Mouse (Mus musculus) midbrain, embryonic 10.5 days (tissue): ENCODE results near the gene Ankrd54. TPM values are rescaled to one million over a fixed set of nuclear protein-coding genes. Genes with fewer than 3 reads are reported as not detected.

Experiments used
- DNase-seq: peaks from one replicate; pipeline ENCODE4 v3.0.0-alpha.2; 2017; ENCODE audit warnings: low spot score
- H3K27ac ChIP-seq: fragments of 300-500 bp; sonication (generic); replicated peaks from 2 replicates; pipeline ENCODE4 v1.5.1; 2016; ENCODE audit warnings: mild to moderate bottlenecking
- H3K27me3 ChIP-seq: fragments of 300-500 bp; sonication (generic); 2 replicates; pipeline ENCODE4 v1.6.1; 2016; ENCODE audit warnings: low read depth, mild to moderate bottlenecking; ENCODE audit not compliant: poor library complexity, severe bottlenecking
- H3K36me3 ChIP-seq: fragments of 300-500 bp; sonication (generic); 2 replicates; pipeline ENCODE4 v1.6.1; 2016; ENCODE audit warnings: mild to moderate bottlenecking, moderate library complexity
- H3K4me1 ChIP-seq: fragments of 300-500 bp; sonication (generic); 2 replicates; pipeline ENCODE4 v1.6.1; 2016
- H3K4me3 ChIP-seq: fragments of 300-500 bp; sonication (generic); 2 replicates; pipeline ENCODE4 v1.5.1; 2016; ENCODE audit warnings: mild to moderate bottlenecking, moderate library complexity
- H3K9me3 ChIP-seq: fragments of 300-500 bp; sonication (generic); replicated peaks from 2 replicates; pipeline ENCODE4 v1.6.1; 2016; ENCODE audit warnings: mild to moderate bottlenecking
- WGBS: fragments of 180-500 bp; shearing (Covaris S2); methylation state at CpG from one replicate; pipeline ENCODE4 v1.1.7; 2016; 5-methylcytosine and 5-hydroxymethylcytosine counted together
- polyA plus RNA-seq: library from polyadenylated mRNA; unstranded; fragments of >200 nt; fragmentation: Nextera tagmentation; extraction: Ambion mirVana; gene quantifications from 2 replicates; pipeline ENCODE4 v1.2.1, GENCODE M21; 2016

The Ankrd54 gene
- polyA plus RNA-seq, 1 experiment from 2014 or later: 65.1 TPM

DNA sequence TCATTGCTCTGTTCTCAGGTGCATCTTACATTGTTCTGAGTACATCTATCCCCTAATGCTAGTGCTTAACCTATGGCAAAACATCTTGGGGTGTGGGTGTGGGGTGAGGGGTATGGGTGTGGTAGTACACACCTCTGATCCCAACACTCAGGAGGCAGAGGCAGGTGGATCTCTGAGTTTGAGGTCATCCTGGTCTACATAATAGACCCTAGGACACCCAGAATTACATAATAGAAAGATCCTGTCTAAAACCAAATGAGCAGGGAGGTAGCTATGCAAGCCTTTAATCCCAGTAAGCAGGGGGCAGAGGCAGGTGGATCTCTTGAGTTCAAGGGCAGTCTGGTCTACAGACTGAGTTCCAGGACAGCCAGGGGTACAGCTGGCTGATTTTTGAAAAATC, 11.1 kb upstream of the Ankrd54 start:
- H3K4me1 ChIP-seq: peaks cover 31% of the 10 kb centered on the region
- peaks cover 25% of the 10 kb centered on the region for H3K36me3 ChIP-seq
- H3K27me3 ChIP-seq: no peaks in the 10 kb centered on the region
- no peaks in the 10 kb centered on the region for H3K9me3 ChIP-seq
- no peak overlapping the region for H3K4me3 ChIP-seq
- no peak overlapping the region for H3K27ac ChIP-seq
- no peak for DNase-seq

DNA sequence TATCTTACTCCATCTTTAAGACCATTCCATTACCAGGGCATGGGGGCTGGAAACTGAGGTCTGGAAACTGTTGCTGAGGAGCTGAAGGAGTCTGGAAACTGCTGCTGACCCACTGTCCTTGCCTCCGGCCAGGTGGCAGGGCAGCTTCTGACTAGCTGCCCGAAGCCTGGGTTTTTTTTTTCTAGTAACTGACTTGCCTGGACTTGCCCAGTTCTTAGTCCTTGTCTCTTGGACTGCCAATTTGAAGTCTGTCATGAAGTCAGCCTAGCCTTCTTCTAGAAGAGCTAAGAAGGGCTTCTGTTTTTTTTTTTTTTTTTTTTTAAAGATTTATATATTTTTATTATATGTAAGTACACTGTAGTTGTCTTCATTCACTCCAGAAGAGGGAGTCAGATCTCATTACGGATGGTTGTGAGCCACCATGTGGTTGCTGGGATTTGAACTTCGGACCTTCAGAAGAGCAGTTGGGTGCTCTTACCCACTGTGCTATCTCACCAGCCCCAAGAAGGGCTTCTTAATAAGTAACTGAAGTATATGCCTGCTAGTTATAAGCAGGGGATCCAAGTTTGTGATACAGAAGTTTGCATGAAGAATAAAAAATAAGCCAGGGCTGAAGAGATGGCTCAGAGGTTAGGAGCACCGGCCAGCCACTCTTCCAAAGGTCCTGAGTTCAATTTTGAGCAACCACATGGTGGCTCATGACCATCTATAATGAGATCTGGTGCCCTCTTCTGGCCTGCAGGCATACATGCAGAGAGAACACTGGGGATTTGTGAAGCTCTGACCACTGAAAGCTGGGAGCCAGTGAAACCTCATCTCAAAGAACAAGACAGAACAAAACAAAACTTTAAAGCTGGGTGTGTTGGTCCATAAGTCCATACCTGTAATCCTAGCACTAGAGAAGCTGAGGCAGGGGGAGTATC, 8.7 kb upstream of the Ankrd54 start:
- DNase-seq: peak; percentile 36
- peaks cover 27% of the 10 kb centered on the region for H3K4me1 ChIP-seq
- no peaks in the 10 kb centered on the region for H3K27me3 ChIP-seq
- no peak overlapping the region for H3K27ac ChIP-seq
- H3K4me3 ChIP-seq: no peak overlapping the region
- no peaks in the 10 kb centered on the region for H3K9me3 ChIP-seq
- peaks cover 1% of the 10 kb centered on the region for H3K36me3 ChIP-seq
- WGBS: 67% methylated on average over 5 of the region's 5 CpGs

DNA sequence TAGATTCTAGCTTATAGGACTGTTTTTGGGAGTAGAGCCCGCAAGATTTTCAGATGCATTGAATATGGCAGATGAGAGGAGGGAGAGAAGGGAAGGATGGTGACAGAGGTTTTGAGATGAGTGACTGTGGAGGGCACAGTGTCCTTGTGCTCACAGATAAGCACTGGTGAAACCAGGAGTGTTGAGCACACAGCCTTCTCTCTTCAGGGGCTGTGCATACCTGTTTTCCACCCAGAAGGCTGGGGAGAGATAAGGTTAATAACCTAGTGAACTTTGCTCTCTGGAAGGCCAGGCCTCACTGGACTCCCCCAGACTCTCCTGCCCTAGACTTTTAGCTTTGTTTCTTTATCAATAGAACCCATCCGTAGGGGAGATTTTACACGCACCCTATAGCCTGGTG, 5.7 kb upstream of the Ankrd54 start:
- 83% methylated on average over 3 of the region's 3 CpGs for WGBS
- H3K27me3 ChIP-seq: no peaks in the 10 kb centered on the region
- H3K9me3 ChIP-seq: no peaks in the 10 kb centered on the region
- H3K27ac ChIP-seq: no peak overlapping the region
- peaks cover 8% of the 10 kb centered on the region for H3K4me1 ChIP-seq
- no peaks in the 10 kb centered on the region for H3K36me3 ChIP-seq
- no peak for DNase-seq
- H3K4me3 ChIP-seq: no peak overlapping the region

DNA sequence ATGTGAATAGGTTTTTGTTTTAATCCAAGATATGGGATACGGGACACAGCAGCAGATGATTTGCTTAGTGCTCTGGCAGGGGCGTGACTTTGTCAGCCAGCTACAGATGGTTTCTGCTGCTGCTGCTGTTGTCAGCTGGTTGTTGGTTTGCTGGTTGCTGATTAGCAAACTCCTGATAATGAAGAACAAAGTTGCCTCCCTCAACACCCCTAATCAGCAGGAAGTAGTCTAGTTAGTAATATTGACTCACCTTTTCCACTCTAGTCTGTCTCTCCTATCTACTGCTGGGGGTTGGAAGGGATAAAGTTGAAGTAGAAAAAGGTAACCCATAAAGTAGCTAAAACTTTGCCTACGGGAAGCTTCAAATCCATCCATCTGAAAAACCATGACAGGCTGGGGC, 4.9 kb upstream of the Ankrd54 start:
- Histone ChIP-seq H3K4me3 (no peak overlapping the region), H3K27ac (no peak overlapping the region)
- WGBS: 84% methylated on average over 3 of the region's 3 CpGs

DNA sequence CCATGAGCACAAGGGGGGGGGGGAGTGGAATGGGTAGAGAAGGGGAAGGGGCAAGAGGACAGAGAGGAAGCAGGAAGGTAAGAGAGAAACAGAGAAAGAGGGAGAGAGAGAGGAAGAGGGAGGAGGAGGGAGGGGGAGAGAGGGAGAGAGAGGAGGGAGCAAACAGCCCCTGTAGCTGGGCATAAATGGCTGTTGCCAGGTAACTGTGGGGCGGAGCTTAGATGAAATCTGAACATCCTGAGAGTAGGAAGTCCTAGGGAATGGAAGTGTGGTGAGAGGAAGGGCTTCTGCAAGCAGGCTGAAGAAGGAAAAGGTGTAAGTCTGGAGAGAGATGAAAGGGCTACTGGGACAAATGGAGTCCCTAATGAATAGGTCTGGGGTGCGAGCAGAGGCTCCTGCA, 3.6 kb upstream of the Ankrd54 start:
- no peak overlapping the region for H3K4me3 ChIP-seq
- WGBS: 71% methylated on average over 2 of the region's 2 CpGs
- H3K36me3 ChIP-seq: no peaks in the 10 kb centered on the region
- H3K27ac ChIP-seq: no peak overlapping the region; the same call in 1 of the 2 replicates
- H3K4me1 ChIP-seq: peaks cover 24% of the 10 kb centered on the region
- H3K27me3 ChIP-seq: no peaks in the 10 kb centered on the region
- H3K9me3 ChIP-seq: no peaks in the 10 kb centered on the region
- DNase-seq: no peak

More for the DNA sequence above, 4.9 kb upstream of the Ankrd54 start:
- Histone ChIP-seq H3K36me3 (no peaks in the 10 kb centered on the region), H3K4me1 (peaks cover 11% of the 10 kb centered on the region), H3K27me3 (no peaks in the 10 kb centered on the region), H3K9me3 (no peaks in the 10 kb centered on the region)
- no peak for DNase-seq

DNA sequence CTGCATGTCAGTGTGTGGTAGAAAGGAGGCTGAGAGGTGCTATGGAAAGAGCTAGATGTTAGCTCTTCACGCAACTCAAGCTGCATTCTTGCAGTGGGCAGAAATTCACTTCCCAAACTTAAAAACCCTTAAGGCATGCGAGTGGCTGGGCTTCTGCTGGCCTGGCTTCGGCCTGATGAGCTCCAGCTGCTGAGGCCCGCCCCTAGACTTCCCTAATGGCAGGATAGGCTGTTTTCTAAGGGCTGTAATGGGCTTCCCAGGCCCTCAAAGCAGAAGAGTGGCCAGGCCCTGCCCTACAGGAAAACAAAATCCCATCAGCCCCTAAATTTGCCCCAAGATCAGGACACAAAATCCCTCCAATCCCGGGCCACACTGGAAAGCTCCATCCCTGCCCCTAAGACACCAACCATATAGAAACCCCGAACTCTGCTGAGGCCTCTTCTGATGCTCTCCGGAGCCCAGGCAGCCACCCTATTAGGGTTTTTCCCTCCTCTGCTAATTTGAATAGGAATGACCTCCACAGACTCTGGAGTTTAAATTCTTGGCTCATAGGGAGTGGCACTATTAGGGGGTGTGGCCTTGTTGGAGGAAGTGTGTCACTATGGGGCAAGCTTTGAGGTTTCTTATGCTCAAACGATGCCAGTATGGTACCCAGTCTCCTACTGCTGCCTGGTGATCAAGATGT, 2.5 kb upstream of the Ankrd54 start:
- H3K27ac ChIP-seq: no peak overlapping the region
- peaks cover 8% of the 10 kb centered on the region for H3K36me3 ChIP-seq
- no peaks in the 10 kb centered on the region for H3K27me3 ChIP-seq
- 69% methylated on average over 8 of the region's 8 CpGs for WGBS
- H3K9me3 ChIP-seq: no peaks in the 10 kb centered on the region
- no peak overlapping the region for H3K4me3 ChIP-seq
- peaks cover 30% of the 10 kb centered on the region for H3K4me1 ChIP-seq
- DNase-seq: no peak

DNA sequence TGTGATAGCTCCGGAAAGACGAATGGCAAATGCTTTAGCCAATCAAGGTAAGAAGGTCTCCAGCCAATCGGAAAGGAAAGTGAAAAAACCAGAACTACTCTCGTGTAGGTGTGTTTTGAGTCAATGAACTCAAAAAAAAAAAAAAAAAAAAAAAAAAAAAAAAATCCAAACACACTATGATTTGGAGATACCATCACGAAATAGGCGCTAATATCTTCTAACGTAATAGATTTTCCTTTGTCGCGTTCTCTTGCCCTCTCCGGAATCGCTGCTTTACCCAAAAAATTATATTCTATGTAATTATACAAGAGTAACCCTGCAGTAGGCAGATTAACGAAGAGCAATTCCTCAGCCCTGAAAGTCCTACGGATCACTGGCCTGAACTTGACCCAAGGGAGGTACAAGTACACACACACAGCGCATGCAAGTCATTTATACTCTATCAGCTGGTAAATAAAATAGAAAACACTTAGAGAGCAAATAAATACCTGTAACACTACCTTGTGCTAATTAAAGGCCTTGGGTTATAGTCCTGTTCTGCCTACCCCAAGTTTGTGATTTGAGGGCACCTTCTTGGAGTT, 557 bp upstream of the Ankrd54 start:
- Histone ChIP-seq H3K27ac (peak overlapping the region; percentile 80), H3K4me1 (peaks cover 30% of the 10 kb centered on the region), H3K4me3 (peak overlapping the region; percentile 98), H3K9me3 (no peaks in the 10 kb centered on the region), H3K27me3 (no peaks in the 10 kb centered on the region), H3K36me3 (peaks cover 28% of the 10 kb centered on the region)
- WGBS: 10% methylated on average over 14 of the region's 14 CpGs
- DNase-seq: no peak

DNA sequence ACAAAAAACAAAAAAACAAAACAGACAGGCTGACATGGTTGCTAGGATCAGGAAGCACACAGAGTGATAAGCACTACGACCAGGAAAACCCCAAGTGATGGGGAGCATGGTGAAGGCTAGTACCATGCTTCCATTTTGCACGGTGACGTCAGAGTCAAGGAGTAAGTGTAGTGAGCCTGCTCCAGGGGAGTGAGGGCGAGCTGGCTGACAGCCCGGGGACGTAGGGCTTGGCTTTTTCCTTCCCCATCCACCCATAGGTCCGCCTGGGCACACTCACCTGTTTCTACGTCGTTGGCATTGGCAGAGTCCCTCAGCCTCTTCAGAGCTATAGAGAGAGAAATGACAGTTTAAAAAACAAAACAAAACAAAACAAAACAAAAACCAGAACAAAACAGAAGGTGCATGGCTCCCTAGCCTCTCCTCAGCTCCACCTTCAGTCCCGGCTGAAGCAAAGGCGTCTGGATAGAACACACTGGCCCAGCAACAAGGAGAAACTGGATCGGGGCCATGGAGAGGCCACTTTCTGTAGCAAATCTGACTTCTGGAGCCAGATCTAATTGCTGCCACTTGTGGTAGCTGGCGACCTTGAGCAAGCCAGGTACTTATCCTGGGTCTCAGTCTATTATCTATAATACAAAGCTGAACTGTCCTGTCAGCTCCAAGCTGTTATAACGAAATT, 1.7 kb downstream of the Ankrd54 start:
- no peak overlapping the region for H3K27ac ChIP-seq
- WGBS: 85% methylated on average over 14 of the region's 14 CpGs
- H3K9me3 ChIP-seq: no peaks in the 10 kb centered on the region
- H3K4me1 ChIP-seq: peaks cover 25% of the 10 kb centered on the region
- H3K27me3 ChIP-seq: no peaks in the 10 kb centered on the region
- H3K36me3 ChIP-seq: peaks cover 50% of the 10 kb centered on the region
- DNase-seq: no peak
- 0 out of 2 replicates have a peak overlapping the region, but pooled peaks have one; percentile 22 for H3K4me3 ChIP-seq

DNA sequence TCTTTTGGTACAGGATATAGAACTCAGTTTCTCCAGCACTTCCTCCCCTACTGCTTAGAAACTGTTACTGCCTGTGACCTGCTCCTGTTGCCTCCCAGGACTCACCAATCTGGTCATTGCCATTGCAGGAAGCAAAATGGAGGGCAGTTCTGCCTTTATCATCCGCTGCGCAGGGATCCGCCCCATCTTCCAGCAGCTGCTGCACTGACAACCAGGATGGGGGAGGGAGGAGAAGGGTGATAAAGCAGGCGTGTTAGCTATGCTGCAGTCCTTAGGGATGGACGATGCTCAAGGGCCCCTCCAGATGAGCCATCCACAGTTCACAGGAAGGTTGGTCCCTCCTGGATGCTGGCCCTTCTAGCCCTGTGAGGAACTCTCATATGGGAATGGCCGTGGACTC, 4.8 kb downstream of the Ankrd54 start:
- WGBS: 94% methylated on average over 6 of the region's 6 CpGs
- H3K9me3 ChIP-seq: no peaks in the 10 kb centered on the region
- H3K36me3 ChIP-seq: peaks cover 82% of the 10 kb centered on the region

DNA sequence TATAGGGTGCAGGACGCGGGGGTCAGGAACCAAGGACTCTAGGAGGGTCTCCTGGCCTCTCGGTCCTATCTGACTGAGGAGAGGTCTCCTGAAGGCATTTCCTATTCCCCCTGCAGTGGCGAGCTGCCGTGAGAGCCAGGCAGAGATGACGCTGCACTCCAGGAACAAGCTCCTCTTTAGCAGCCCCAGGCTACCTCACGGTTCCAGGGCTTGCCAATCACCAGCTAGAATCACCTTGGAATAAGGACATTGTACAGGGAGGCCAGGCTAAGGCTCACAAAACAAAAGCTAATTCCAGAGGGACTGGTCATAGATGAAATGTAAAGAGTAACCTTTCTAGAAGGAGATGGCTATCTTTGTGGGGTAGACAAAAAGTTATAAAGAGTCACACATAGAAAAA, 6.1 kb downstream of the Ankrd54 start:
- WGBS: 88% methylated on average over 7 of the region's 7 CpGs
- no peaks in the 10 kb centered on the region for H3K27me3 ChIP-seq
- H3K27ac ChIP-seq: no peak overlapping the region
- H3K36me3 ChIP-seq: peaks cover 94% of the 10 kb centered on the region
- peaks cover 10% of the 10 kb centered on the region for H3K4me1 ChIP-seq
- DNase-seq: no peak
- H3K4me3 ChIP-seq: no peak overlapping the region
- no peaks in the 10 kb centered on the region for H3K9me3 ChIP-seq

More for the DNA sequence above, 4.8 kb downstream of the Ankrd54 start:
- H3K4me3 ChIP-seq: no peak overlapping the region
- DNase-seq: no peak
- no peak overlapping the region for H3K27ac ChIP-seq
- H3K27me3 ChIP-seq: no peaks in the 10 kb centered on the region
- peaks cover 19% of the 10 kb centered on the region for H3K4me1 ChIP-seq

DNA sequence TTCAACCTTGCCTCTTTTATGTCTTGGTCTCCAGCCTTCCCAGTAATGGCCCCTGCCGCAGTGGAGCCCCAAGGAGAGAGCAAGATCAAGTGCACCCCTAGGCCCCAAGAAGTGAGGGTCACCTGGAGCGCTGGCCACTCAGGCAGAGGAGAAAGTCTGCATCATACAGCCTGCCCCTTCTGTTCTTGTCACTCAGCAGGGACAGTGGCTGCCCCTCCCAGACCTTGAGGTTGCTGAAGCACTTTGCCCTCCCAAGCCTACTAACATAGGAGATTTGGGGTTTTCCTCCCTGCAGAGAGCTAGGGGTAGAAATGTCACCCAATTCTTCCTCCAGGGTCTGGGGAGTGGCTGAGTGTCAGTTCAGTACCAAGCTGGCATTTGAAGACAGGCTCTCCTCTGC, 10.3 kb downstream of the Ankrd54 start:
- peaks cover 10% of the 10 kb centered on the region for H3K4me1 ChIP-seq
- H3K36me3 ChIP-seq: peaks cover 61% of the 10 kb centered on the region
- DNase-seq: no peak
- 0 out of 2 replicates have a peak, but pooled peaks cover 6% of the 10 kb centered on the region for H3K27me3 ChIP-seq
- H3K27ac ChIP-seq: no peak overlapping the region
- no peak overlapping the region for H3K4me3 ChIP-seq
- 84% methylated on average over 2 of the region's 2 CpGs for WGBS
- no peaks in the 10 kb centered on the region for H3K9me3 ChIP-seq
